Mouse (Mus musculus) forebrain, embryonic 14.5 days (tissue): Measurements from ENCODE around the gene Rbms3. TPM values are rescaled to one million over a fixed set of nuclear protein-coding genes. Genes with fewer than 3 reads are reported as not detected.

Experiments
- ATAC-seq: fragments of 200-750 bp; cut with Nextera tagmentation; 2 replicates; pipeline ENCODE4 v1.8.0; 2017; ENCODE audit warnings: mild to moderate bottlenecking, moderate library complexity
- DNase-seq: peaks from one replicate; pipeline ENCODE4 v3.0.0-alpha.2; 2015; ENCODE audit warnings: low spot score
- H3K27ac ChIP-seq: fragments of 300-500 bp; sonication (generic); 2 replicates; pipeline ENCODE4 v1.5.1; 2014; ENCODE audit warnings: low read depth, mild to moderate bottlenecking, control low read depth, low read length, moderate library complexity
- H3K27me3 ChIP-seq: fragments of 300-500 bp; sonication (generic); replicated peaks from 2 replicates; pipeline ENCODE4 v1.6.1; 2014; ENCODE audit warnings: low read length, control low read depth, mixed read lengths; ENCODE audit not compliant: control insufficient read depth, insufficient read depth
- H3K36me3 ChIP-seq: fragments of 300-500 bp; sonication (generic); 2 replicates; pipeline ENCODE4 v1.6.1; 2014; ENCODE audit warnings: low read length, control low read depth; ENCODE audit not compliant: control insufficient read depth, insufficient read depth
- H3K4me1 ChIP-seq: fragments of 300-500 bp; sonication (generic); 2 replicates; pipeline ENCODE4 v1.6.1; 2014; ENCODE audit warnings: antibody characterized with exemption, low read length, control low read depth; ENCODE audit not compliant: control insufficient read depth, insufficient read depth
- H3K4me2 ChIP-seq: fragments of 300-500 bp; sonication (generic); 2 replicates; pipeline ENCODE4 v1.6.1; 2014; ENCODE audit warnings: mild to moderate bottlenecking, control low read depth, low read length
- H3K4me3 ChIP-seq: fragments of 300-500 bp; sonication (generic); 2 replicates; pipeline ENCODE4 v1.5.1; 2014; ENCODE audit warnings: low read depth, low read length, control low read depth
- H3K9ac ChIP-seq: fragments of 300-500 bp; sonication (generic); 2 replicates; pipeline ENCODE4 v1.6.1; 2014; ENCODE audit warnings: mild to moderate bottlenecking, low read length, control low read depth, moderate library complexity
- H3K9me3 ChIP-seq: fragments of 300-500 bp; sonication (generic); replicated peaks from 2 replicates; pipeline ENCODE4 v1.6.1; 2016; ENCODE audit warnings: low read length, control low read depth, mixed read lengths; ENCODE audit not compliant: control insufficient read depth
- WGBS: fragments of 180-500 bp; shearing (Covaris S2); extraction: QIAGEN DNeasy Blood & Tissue Kit; methylation state at CpG from one replicate; pipeline ENCODE4 v1.1.7; 2014; 5-methylcytosine and 5-hydroxymethylcytosine counted together
- polyA plus RNA-seq: library from polyadenylated mRNA; unstranded; fragments of >200 nt; fragmentation: Nextera tagmentation; extraction: Ambion mirVana; gene quantifications from 2 replicates; pipeline ENCODE4 v1.2.1, GENCODE M21; 2014

Gene Rbms3
- polyA plus RNA-seq, 1 experiment from 2014 or later: 13.8 TPM

GRCm38 (mm10) chr9:117069232-117069631 lies 560.5 kb downstream of the Rbms3 start:
- 88% methylated on average over 1 of the region's 1 CpGs for WGBS
- Histone ChIP-seq H3K27me3 (no peaks in the 10 kb centered on the region), H3K4me2 (no peak overlapping the region), H3K27ac (no peak overlapping the region), H3K9ac (no peak overlapping the region), H3K4me3 (no peak overlapping the region), H3K4me1 (no peaks in the 10 kb centered on the region), H3K36me3 (no peaks in the 10 kb centered on the region), H3K9me3 (peaks cover 4% of the 10 kb centered on the region; the same call in 1 of the 2 replicates)
- ATAC-seq (no peak), DNase-seq (no peak)

- Histone ChIP-seq H3K4me1 (no peaks in the 10 kb centered on the region), H3K9ac (no peak overlapping the region), H3K27ac (no peak overlapping the region), H3K4me2 (no peak overlapping the region), H3K36me3 (no peaks in the 10 kb centered on the region), H3K9me3 (peaks cover 4% of the 10 kb centered on the region; the same call in 1 of the 2 replicates), H3K27me3 (no peaks in the 10 kb centered on the region), H3K4me3 (no peak overlapping the region)
- DNase-seq (no peak), ATAC-seq (no peak)
- 90% methylated on average over 11 of the region's 11 CpGs for WGBS
These were observed 561.9 kb downstream of the Rbms3 start for GRCm38 (mm10) chr9:117067703-117068419.

DNA sequence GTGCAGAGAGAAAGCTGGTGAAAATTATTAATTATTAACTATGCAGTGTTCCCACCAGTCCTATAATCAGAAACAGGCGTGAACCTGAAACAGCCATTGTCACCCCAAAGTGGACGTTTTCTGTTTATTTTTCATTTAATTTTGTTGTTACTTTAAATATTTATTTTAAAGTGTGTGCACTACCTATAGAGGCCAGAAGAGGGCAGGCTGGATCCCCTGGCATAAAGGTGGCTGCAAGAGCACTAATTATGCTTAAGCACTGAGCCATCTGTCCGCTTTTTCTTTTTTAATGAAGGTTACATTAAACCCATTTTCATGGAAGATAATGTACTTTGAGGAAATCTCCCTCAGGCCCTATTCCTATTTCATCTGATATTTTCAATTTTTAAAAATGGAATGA lies 563.2 kb downstream of the Rbms3 start:
- 86% methylated on average over 3 of the region's 3 CpGs for WGBS
- no peak overlapping the region for H3K4me2 ChIP-seq
- peaks cover 4% of the 10 kb centered on the region; the same call in 1 of the 2 replicates for H3K9me3 ChIP-seq
- no peak for ATAC-seq
- H3K4me3 ChIP-seq: no peak overlapping the region
- no peaks in the 10 kb centered on the region for H3K4me1 ChIP-seq
- DNase-seq: no peak
- H3K9ac ChIP-seq: no peak overlapping the region
- H3K27me3 ChIP-seq: no peaks in the 10 kb centered on the region
- H3K36me3 ChIP-seq: no peaks in the 10 kb centered on the region
- H3K27ac ChIP-seq: no peak overlapping the region

DNA sequence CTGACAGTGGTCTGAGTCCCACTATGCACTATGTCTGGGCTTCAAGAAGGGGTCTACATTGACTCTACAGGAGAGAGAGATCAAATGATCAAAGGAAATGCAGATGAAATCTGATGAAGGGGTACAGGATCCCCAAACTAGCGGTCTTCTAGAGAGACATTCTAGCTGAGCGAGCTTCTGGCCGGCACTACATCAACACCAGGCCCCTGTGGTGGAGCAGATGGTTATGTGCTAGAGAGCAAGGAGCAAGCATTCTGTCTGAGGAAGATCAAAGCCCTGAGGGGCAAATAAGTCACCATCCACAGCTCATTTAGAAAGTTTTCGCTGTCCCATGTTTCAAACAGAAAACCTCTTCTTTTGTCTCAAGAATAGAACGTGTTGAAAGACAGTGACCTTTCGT lies 564.1 kb downstream of the Rbms3 start:
- 97% methylated on average over 6 of the region's 6 CpGs for WGBS
- Histone ChIP-seq H3K36me3 (no peaks in the 10 kb centered on the region), H3K4me3 (no peak overlapping the region), H3K9ac (no peak overlapping the region), H3K9me3 (peaks cover 4% of the 10 kb centered on the region; the same call in 1 of the 2 replicates), H3K27ac (no peak overlapping the region), H3K4me2 (no peak overlapping the region), H3K4me1 (no peaks in the 10 kb centered on the region), H3K27me3 (no peaks in the 10 kb centered on the region)
- ATAC-seq (no peak), DNase-seq (no peak)

- no peaks in the 10 kb centered on the region for H3K27me3 ChIP-seq
- no peak overlapping the region for H3K9ac ChIP-seq
- no peaks in the 10 kb centered on the region for H3K36me3 ChIP-seq
- 100% methylated on average over 1 of the region's 1 CpGs for WGBS
- ATAC-seq (no peak), DNase-seq (no peak)
- no peaks in the 10 kb centered on the region for H3K4me1 ChIP-seq
- no peaks in the 10 kb centered on the region for H3K9me3 ChIP-seq
- H3K4me2 ChIP-seq: no peak overlapping the region
- H3K4me3 ChIP-seq: no peak overlapping the region
- no peak overlapping the region for H3K27ac ChIP-seq
These were observed 570.1 kb downstream of the Rbms3 start for GRCm38 (mm10) chr9:117059586-117059985.

- Histone ChIP-seq H3K4me1 (no peaks in the 10 kb centered on the region), H3K27me3 (no peaks in the 10 kb centered on the region), H3K9me3 (no peaks in the 10 kb centered on the region), H3K4me3 (no peak overlapping the region), H3K4me2 (no peak overlapping the region), H3K36me3 (no peaks in the 10 kb centered on the region), H3K27ac (no peak overlapping the region), H3K9ac (no peak overlapping the region)
- no peak for DNase-seq
- WGBS: 90% methylated on average over 6 of the region's 6 CpGs
- ATAC-seq: no peak
These were observed 570.6 kb downstream of the Rbms3 start for GRCm38 (mm10) chr9:117059135-117059534.

- H3K9me3 ChIP-seq: no peaks in the 10 kb centered on the region; the same call in 1 of the 2 replicates
- WGBS: 96% methylated on average over 2 of the region's 2 CpGs
- no peaks in the 10 kb centered on the region for H3K4me1 ChIP-seq
- no peak overlapping the region for H3K4me2 ChIP-seq
- no peaks in the 10 kb centered on the region for H3K36me3 ChIP-seq
- H3K27ac ChIP-seq: no peak overlapping the region
- DNase-seq (no peak), ATAC-seq (no peak)
- no peak overlapping the region for H3K4me3 ChIP-seq
- no peaks in the 10 kb centered on the region for H3K27me3 ChIP-seq
- no peak overlapping the region for H3K9ac ChIP-seq
These were observed 577.8 kb downstream of the Rbms3 start for GRCm38 (mm10) chr9:117051935-117052334.

- no peak overlapping the region for H3K9ac ChIP-seq
- WGBS: 92% methylated on average over 1 of the region's 1 CpGs
- H3K4me3 ChIP-seq: no peak overlapping the region
- no peaks in the 10 kb centered on the region; the same call in 1 of the 2 replicates for H3K9me3 ChIP-seq
- no peaks in the 10 kb centered on the region for H3K36me3 ChIP-seq
- ATAC-seq (no peak), DNase-seq (no peak)
- no peak overlapping the region for H3K27ac ChIP-seq
- no peaks in the 10 kb centered on the region for H3K4me1 ChIP-seq
- no peak overlapping the region for H3K4me2 ChIP-seq
- H3K27me3 ChIP-seq: no peaks in the 10 kb centered on the region
These were observed 581.1 kb downstream of the Rbms3 start for GRCm38 (mm10) chr9:117048641-117049040.

GRCm38 (mm10) chr9:117041993-117042366 lies 587.7 kb downstream of the Rbms3 start:
- Histone ChIP-seq H3K27me3 (no peaks in the 10 kb centered on the region), H3K4me1 (no peaks in the 10 kb centered on the region), H3K27ac (no peak overlapping the region), H3K4me2 (no peak overlapping the region), H3K4me3 (no peak overlapping the region), H3K9me3 (no peaks in the 10 kb centered on the region), H3K36me3 (no peaks in the 10 kb centered on the region), H3K9ac (no peak overlapping the region)
- DNase-seq: no peak
- ATAC-seq: no peak
- 60% methylated on average over 2 of the region's 2 CpGs for WGBS
